Mouse (Mus musculus) CD4-positive naive resting alpha-beta T cell, adult 57 days (primary cell): ENCODE data around the gene Pank1. TPM values are rescaled to one million over a fixed set of nuclear protein-coding genes. Genes with fewer than 3 reads are reported as not detected.

Source experiments
- total RNA-seq: library from RNA; stranded (reverse); gene quantifications from one replicate; pipeline ENCODE4 v1.2.4, GENCODE M21; 2023

Pank1 gene
- 4.5 TPM for total RNA-seq

DNA sequence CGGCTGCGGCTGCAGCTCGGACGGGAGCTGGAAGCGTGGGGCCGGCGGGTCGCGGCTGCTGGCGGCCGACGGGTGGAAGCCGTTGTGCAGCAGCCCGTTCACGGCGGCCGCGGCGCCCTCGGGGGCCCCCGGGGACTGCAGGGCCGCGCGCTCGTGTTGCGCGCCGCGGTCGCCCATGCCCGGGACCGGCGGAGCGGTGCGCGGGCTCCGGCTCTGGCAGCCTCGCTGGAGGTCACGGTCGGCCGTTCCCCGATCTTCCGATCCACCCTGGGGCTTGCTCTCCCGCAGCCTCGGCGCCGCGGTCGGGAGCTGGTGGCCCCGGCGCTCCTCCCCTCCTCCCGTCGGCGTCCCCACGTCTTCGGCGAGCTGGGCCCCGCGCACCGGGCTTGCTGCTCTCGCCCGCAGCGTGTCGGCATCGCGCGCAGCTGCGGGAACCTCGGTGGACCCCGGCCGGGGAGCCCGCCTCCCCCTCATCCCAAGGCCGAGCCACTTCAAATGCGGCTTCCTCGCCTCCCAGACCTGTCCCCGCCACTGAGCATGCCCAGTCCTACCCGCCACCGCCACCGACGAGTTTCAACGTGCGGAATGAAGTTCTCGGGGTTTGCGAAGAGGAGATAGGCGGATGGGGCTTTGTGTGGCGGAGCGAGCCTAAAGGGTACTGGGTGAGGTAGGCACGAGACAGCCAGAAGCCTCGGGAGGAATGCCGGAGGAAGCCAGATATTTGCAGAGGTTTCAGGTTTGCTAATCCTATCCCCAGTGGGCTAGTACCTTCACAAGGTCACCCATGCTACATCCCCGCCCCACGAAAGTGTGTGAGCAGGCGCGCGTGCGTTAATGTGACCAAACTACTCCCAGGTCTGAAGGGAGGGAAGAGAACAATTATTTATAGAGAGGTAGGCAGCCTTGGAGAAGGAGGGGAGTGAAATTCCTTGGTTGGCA is at the start of gene Pank1:
Gene Pank1 (minus strand): TSS at position 853 of the 939 bp plus-strand sequence.

DNA sequence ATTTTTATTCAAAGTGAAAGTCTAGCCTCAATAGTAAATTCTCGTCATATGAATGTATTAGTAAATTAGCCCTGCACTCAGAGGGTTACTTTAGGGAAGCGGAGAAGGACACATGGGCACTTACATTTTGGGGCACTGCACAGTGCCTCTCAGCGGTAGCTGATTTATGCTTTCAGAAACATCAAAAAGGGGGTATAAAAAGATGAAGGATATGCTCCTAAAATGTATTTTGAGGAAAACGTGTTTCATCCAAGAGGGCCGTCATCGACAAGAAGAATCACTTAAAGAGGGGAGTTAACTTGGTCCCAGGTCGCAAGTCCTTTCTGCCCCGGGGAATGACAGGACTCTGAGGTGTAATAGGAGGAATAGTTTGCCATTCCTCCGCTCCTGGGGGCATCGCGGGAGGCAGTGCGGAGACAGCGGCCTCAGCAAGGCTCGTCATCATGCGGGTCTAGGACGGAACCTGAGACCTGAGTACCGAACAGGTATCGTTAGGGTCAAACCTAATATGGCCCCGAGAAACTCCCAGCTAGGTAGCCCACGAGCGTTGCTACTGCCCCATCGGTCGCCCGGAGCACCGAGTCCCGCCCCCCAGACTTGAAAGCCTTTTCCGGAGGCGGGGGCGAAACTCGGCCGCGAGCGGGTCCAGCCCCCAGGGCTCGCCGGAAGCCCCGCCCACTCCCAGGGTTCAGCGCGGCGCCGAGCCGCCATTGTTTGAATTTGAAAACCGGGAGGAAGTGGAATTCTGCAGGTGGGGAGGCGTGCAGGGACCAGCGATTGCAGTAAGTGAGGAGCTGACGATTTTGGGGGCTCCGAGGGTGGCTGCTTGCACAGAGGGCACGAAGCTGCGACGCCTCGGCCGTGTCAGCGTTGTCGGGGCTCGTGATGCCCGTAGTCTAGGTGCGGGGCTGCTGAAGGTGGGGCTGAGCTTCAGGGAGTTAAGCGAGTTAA is 42.7 kb upstream of the Pank1 start, which contains the start of gene Kif20b:
Gene Kif20b (plus strand): TSS at position 710 of the 951 bp plus-strand sequence.

Other genes starting within 250 kb of the Pank1 start
- gene Ifit1bl2, start 238.7 kb downstream of the Pank1 start, total RNA-seq = 0.50 TPM
- 6.4 TPM for gene Ifit1, start 238.6 kb downstream of the Pank1 start, total RNA-seq
- not detected for gene Slc16a12, start 132.2 kb downstream of the Pank1 start, total RNA-seq
- gene Kif20b, start 42.9 kb upstream of the Pank1 start, total RNA-seq = 9.6 TPM